ENCODE assay signal across 18 mouse cellular contexts in the genomic region with DNA sequence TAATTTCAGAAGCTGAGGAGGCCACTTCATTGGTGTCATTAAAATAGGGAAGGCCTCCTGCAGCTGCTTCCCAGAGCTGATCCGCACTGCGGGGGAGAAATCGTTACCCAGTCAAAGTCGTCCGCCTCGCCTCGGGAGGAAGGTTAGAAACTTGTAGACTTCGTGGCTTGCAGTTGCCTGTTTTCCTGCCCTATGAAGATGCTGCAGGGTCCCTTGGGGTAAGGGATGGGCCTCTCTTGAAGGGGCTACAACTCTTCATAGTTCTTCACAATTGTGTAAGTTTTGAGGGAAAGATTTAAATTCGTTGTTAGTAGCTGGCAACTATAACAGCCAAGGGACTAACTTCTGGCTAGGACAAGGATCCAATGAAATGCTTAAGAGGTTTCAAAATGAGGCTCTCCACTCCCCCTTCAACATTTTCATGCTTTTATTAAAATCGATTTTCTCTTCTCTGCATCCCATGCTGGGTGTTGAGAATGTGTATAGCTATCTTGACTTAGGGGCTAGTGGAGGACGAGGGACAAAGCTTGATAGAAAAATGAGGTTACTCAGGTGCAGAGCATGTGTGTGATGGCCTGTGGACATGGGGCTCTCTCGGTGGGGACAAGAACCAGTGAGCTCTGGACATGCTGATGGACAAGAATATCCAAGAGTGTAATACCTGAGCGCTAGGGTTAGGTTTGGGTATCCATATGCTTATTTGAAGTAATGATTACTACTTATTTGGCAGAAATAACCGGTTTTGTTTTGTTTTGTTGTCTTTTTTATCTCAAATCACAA. TPM values are rescaled to one million over a fixed set of nuclear protein-coding genes. Genes with fewer than 3 reads are reported as not detected.
DNase-seq lines count a peak whose midpoint lies in the region; ATAC-seq and TF ChIP-seq lines count a peak whose summit lies in the region.
"Had no signal": no experiment of that assay in that cellular context is flagged by ENCODE, and none has a peak within 500 bp of the region (broad histone marks: within the 10 kb centered on the region; RNA-seq: fewer than 3 reads in every experiment).

No protein-coding gene starts in this region.

- TF ChIP-seq CTCF in brain, embryonic 14.5 days (IDR thresholded peaks at IDR 0.05; ENCODE audit: borderline replicate concordance, extremely low read depth, insufficient read depth, insufficient read length), result no peak

- peak; percentile 3 for DNase-seq in CD4-positive, CD25-positive, alpha-beta regulatory T cell, adult 2 months (ENCODE audit: low read depth, low spot score)
- DNase-seq in kidney, postnatal 4 days, result peak; percentile 42 to 46
- no peak for DNase-seq in kidney, adult 9 months
- peak; percentile 53 for DNase-seq in brain, embryonic 14.5 days (ENCODE audit: low read depth)
- DNase-seq in neural tube, embryonic 11.5 days (ENCODE audit: low spot score), result peak; percentile 53
- DNase-seq in MN1 (ENCODE audit: low spot score), result no peak
- DNase-seq: adrenal gland, postnatal 10 days; heart, postnatal 36 days; kidney, adult 11 months; kidney, postnatal 25 days; liver had no signal

- ATAC-seq in CD4-positive, CD25-positive, alpha-beta regulatory T cell, adult 4 months, result no peak
- ATAC-seq in neural tube, embryonic 11.5 days (ENCODE audit: insufficient read depth, low FRiP score, low TSS enrichment), result no peak
- ATAC-seq in cerebellum, adult (ENCODE audit: insufficient number of reproducible peaks, low FRiP score, low TSS enrichment), result no peak
- ATAC-seq: forebrain, embryonic 16.5 days; lung, postnatal 0 days had no signal

- 1% methylated on average over 14 of the region's 14 CpGs for WGBS in neural tube, embryonic 11.5 days

- H3K36me3 ChIP-seq in neural tube, embryonic 11.5 days (ENCODE audit: control insufficient read depth, insufficient read depth, low read length), result no peaks in the 10 kb centered on the region
- H3K36me3 ChIP-seq: heart, embryonic 10.5 days had no signal

- no peaks in the 10 kb centered on the region for H3K9me3 ChIP-seq in neural tube, embryonic 11.5 days (ENCODE audit: control insufficient read depth, low read length)
- H3K9me3 ChIP-seq: heart, embryonic 10.5 days; megakaryocyte, embryonic 14.5 days had no signal

- no peak overlapping the region for H3K27ac ChIP-seq in neural tube, embryonic 11.5 days (ENCODE audit: low read depth, low read length)
- H3K27ac ChIP-seq: heart, embryonic 10.5 days had no signal

- H3K9ac ChIP-seq in neural tube, embryonic 11.5 days (ENCODE audit: low read length), result no peak overlapping the region

- no peak for TF ChIP-seq POLR2A in brain, embryonic 14.5 days (IDR thresholded peaks at IDR 0.05; ENCODE audit: borderline replicate concordance, extremely low read depth, insufficient read depth, insufficient read length, poor library complexity, severe bottlenecking)

- H3K4me2 ChIP-seq in neural tube, embryonic 11.5 days (ENCODE audit: low read depth), result no peak overlapping the region

- no peak overlapping the region for H3K4me3 ChIP-seq in neural tube, embryonic 11.5 days (ENCODE audit: low read depth, low read length)
- H3K4me3 ChIP-seq: heart, embryonic 10.5 days had no signal

- H3K27me3 ChIP-seq in neural tube, embryonic 11.5 days (ENCODE audit: control insufficient read depth, insufficient read depth, low read length), result peaks cover 62% of the 10 kb centered on the region

- H3K4me1 ChIP-seq in neural tube, embryonic 11.5 days (ENCODE audit: control insufficient read depth, insufficient read depth, low read length), result peaks cover 10% of the 10 kb centered on the region

RNA-seq across cellular contexts. Expression of a gene that starts 1.5 kb away (rescaled TPM):
- polyA plus RNA-seq in CD4-positive, CD25-positive, alpha-beta regulatory T cell, adult 4 months (2017; shearing (Covaris generic)), result not detected
- not detected in 2 replicates for polyA plus RNA-seq in brain, embryonic 14.5 days (2012; rRNA removed)
- polyA plus RNA-seq in neural tube, embryonic 11.5 days (2014; fragmentation: Nextera tagmentation; extraction: Ambion mirVana), result 2.2 and 2.5 TPM in 2 replicates
- polyA plus RNA-seq: forebrain, embryonic 16.5 days; lung, postnatal 0 days; thymus, postnatal 0 days had no signal

RNA-seq across cellular contexts. Expression of a gene that starts 57.9 kb away (rescaled TPM):
- polyA plus RNA-seq in CD4-positive, CD25-positive, alpha-beta regulatory T cell, adult 4 months (2017; shearing (Covaris generic)), result 10 to 100 TPM; 14.3 to 20.5 TPM
- polyA plus RNA-seq in brain, embryonic 14.5 days (2012; rRNA removed), result 52.2 and 65.7 TPM in 2 replicates
- polyA plus RNA-seq in neural tube, embryonic 11.5 days (2014; fragmentation: Nextera tagmentation; extraction: Ambion mirVana), result 89.0 and 92.7 TPM in 2 replicates

Comparison
In these comparisons a context has a peak if more than half of its experiments do, and no peak if none do; other contexts are left out.
1. DNase-seq: peak in CD4-positive, CD25-positive, alpha-beta regulatory T cell, adult 2 months (single experiment), kidney, postnatal 4 days (2 of 2), brain, embryonic 14.5 days (single experiment) and neural tube, embryonic 11.5 days (single experiment); none in kidney, adult 9 months (single experiment) and MN1 (single experiment).